Mouse (Mus musculus) olfactory bulb, adult 2 months (tissue): Measurements from ENCODE around the gene Sh2d7. TPM values are rescaled to one million over a fixed set of nuclear protein-coding genes. Genes with fewer than 3 reads are reported as not detected.
"Not testable (repeated sequence)": the region's sequence is repeated elsewhere in the genome, so short reads cannot be mapped to it uniquely, and the experiment has no call there.

ENCODE experiments used
- H3K27ac ChIP-seq: fragments of 200-500 bp; 2 replicates; pipeline ENCODE4 v1.5.1; 2012; ENCODE audit warnings: low read depth, low read length; ENCODE audit not compliant: insufficient read depth
- H3K4me1 ChIP-seq: fragments of 200-500 bp; 2 replicates; pipeline ENCODE4 v1.6.1; 2012; ENCODE audit warnings: low read length; ENCODE audit not compliant: control insufficient read depth, insufficient read depth
- H3K4me3 ChIP-seq: fragments of 200-500 bp; 2 replicates; pipeline ENCODE4 v1.5.1; 2012; ENCODE audit warnings: mild to moderate bottlenecking, low read depth, low read length, moderate library complexity; ENCODE audit not compliant: insufficient read depth
- CTCF ChIP-seq: fragments of 200-500 bp; IDR thresholded peaks from 2 replicates; pipeline ENCODE4 v1.5.1; 2012; ENCODE audit warnings: low read depth, mild to moderate bottlenecking, low read length, moderate library complexity; ENCODE audit not compliant: insufficient read depth
- POLR2A ChIP-seq: fragments of 200-500 bp; IDR thresholded peaks from 2 replicates; pipeline ENCODE4 v1.6.1; 2012; ENCODE audit warnings: mild to moderate bottlenecking, low read depth, low read length, moderate library complexity; ENCODE audit not compliant: insufficient read depth
- WGBS: fragments of 180-500 bp; shearing (Covaris S2); methylation state at CpG from one replicate; pipeline ENCODE4 v1.1.7; 2018; 5-methylcytosine and 5-hydroxymethylcytosine counted together
- polyA plus RNA-seq: library from polyadenylated mRNA; stranded (reverse); fragments of >200 nt; gene quantifications from 2 replicates; pipeline ENCODE4 v1.2.4, GENCODE M21; 2012; ENCODE audit warnings: low replicate concordance; ENCODE audit not compliant: missing spikeins, insufficient read depth, insufficient read length

Sh2d7 gene
- polyA plus RNA-seq, 1 experiment, result not detected

- WGBS, result 73% methylated on average over 2 of the region's 2 CpGs
- H3K27ac ChIP-seq, result no peak overlapping the region
- H3K4me1 ChIP-seq, result peaks cover 5% of the 10 kb centered on the region; the same call in 1 of the 2 replicates
- no peak overlapping the region for H3K4me3 ChIP-seq
- TF ChIP-seq CTCF, result no peak
- TF ChIP-seq POLR2A, result no peak
Measured at GRCm38 (mm10) chr9:54555044-54555443, 16.3 kb downstream of the Sh2d7 start.

- peaks cover 7% of the 10 kb centered on the region; the same call in 1 of the 2 replicates for H3K4me1 ChIP-seq
- WGBS, result 89% methylated on average over 8 of the region's 8 CpGs
- TF ChIP-seq CTCF (no peak), POLR2A (no peak)
- no peak overlapping the region for H3K27ac ChIP-seq
- H3K4me3 ChIP-seq, result no peak overlapping the region
Measured at GRCm38 (mm10) chr9:54558731-54559130, 19.9 kb downstream of the Sh2d7 start.

- 4% methylated on average over 54 of the region's 54 CpGs for WGBS
- TF ChIP-seq CTCF (no peak), POLR2A (no peak; the same call in 1 of the 2 replicates)
- Histone ChIP-seq H3K4me3 (peak within 1 kb of the TSS; percentile 50), H3K27ac (no peak within 1 kb of the TSS), H3K4me1 (peaks cover 7% of the 10 kb centered on the region; the same call in 1 of the 2 replicates)
Measured at GRCm38 (mm10) chr9:54559771-54560471, 21.1 kb downstream of the Sh2d7 start, which contains the start of gene Cib2. TSS of gene Cib2 (minus strand) at chr9:54560218.

- WGBS, result 90% methylated on average over 8 of the region's 8 CpGs
- Histone ChIP-seq H3K4me1 (peaks cover 7% of the 10 kb centered on the region; the same call in 1 of the 2 replicates), H3K4me3 (no peak overlapping the region), H3K27ac (no peak overlapping the region)
- no peak for TF ChIP-seq CTCF
- TF ChIP-seq POLR2A, result no peak
Measured at GRCm38 (mm10) chr9:54560831-54561601, 22.2 kb downstream of the Sh2d7 start.

- no peak for TF ChIP-seq CTCF
- Histone ChIP-seq H3K4me3 (no peak overlapping the region), H3K27ac (no peak overlapping the region), H3K4me1 (no peaks in the 10 kb centered on the region)
- 75% methylated on average over 4 of the region's 4 CpGs for WGBS
Measured at GRCm38 (mm10) chr9:54566958-54567357, 28.2 kb downstream of the Sh2d7 start.

- Histone ChIP-seq H3K4me1 (no peaks in the 10 kb centered on the region), H3K4me3 (no peak overlapping the region), H3K27ac (no peak overlapping the region)
- WGBS, result 35% methylated on average over 2 of the region's 2 CpGs
- TF ChIP-seq CTCF, result no peak
Measured at GRCm38 (mm10) chr9:54568732-54569131, 29.9 kb downstream of the Sh2d7 start.

GRCm38 (mm10) chr9:54571130-54571839 lies 32.5 kb downstream of the Sh2d7 start:
- Histone ChIP-seq H3K27ac (no peak overlapping the region), H3K4me1 (no peaks in the 10 kb centered on the region), H3K4me3 (no peak overlapping the region)
- TF ChIP-seq CTCF (no peak), POLR2A (no peak)
- WGBS, result 87% methylated on average over 9 of the region's 9 CpGs

- TF ChIP-seq POLR2A (no peak), CTCF (no peak)
- WGBS, result 73% methylated on average over 1 of the region's 1 CpGs
- peaks cover 4% of the 10 kb centered on the region; the same call in 1 of the 2 replicates for H3K4me1 ChIP-seq
Measured at GRCm38 (mm10) chr9:54583712-54584111, 44.9 kb downstream of the Sh2d7 start.

GRCm38 (mm10) chr9:54584127-54584526 lies 45.3 kb downstream of the Sh2d7 start:
- H3K4me1 ChIP-seq, H3K4me3 ChIP-seq, H3K27ac ChIP-seq: not testable (repeated sequence)
- WGBS, result 83% methylated on average over 2 of the region's 2 CpGs

More at GRCm38 (mm10) chr9:54583712-54584111, 44.9 kb downstream of the Sh2d7 start:
- Histone ChIP-seq H3K4me3 (no peak overlapping the region), H3K27ac (no peak overlapping the region)
